Mouse (Mus musculus) right cerebral cortex, postnatal 10 days (tissue): Measurements from ENCODE around the gene Zfp639.

ENCODE experiments used
- DNase-seq, 2 experiments: peaks; one replicate each; pipeline ENCODE4 v3.0.0; 2021; ENCODE audit warnings: low spot score in 2 of 2

Zfp639 gene

GRCm38 (mm10) chr3:32505841-32506240, 4.2 kb upstream of the Zfp639 start:
- DNase-seq = no peak

- DNase-seq = no peak
These were observed 3.5 kb upstream of the Zfp639 start for GRCm38 (mm10) chr3:32506366-32507225.

- peak; percentile 80 to 83 for DNase-seq
These were observed 1.3 kb upstream of the Zfp639 start for GRCm38 (mm10) chr3:32508666-32509324.

- DNase-seq = peak; percentile 94 to 95
These were observed 524 bp downstream of the Zfp639 start for GRCm38 (mm10) chr3:32510375-32511190.

- peak in 1 of 2 experiments; percentile 49 for DNase-seq
These were observed 1.1 kb downstream of the Zfp639 start for GRCm38 (mm10) chr3:32511191-32511550.

GRCm38 (mm10) chr3:32512686-32513284, 2.7 kb downstream of the Zfp639 start:
- no peak for DNase-seq

- no peak for DNase-seq
These were observed 3.5 kb downstream of the Zfp639 start for GRCm38 (mm10) chr3:32513528-32513927.

GRCm38 (mm10) chr3:32527181-32527580, 17.1 kb downstream of the Zfp639 start:
- no peak for DNase-seq

GRCm38 (mm10) chr3:32529303-32529898, 19.3 kb downstream of the Zfp639 start, which contains the start of gene Mfn1:
TSS of gene Mfn1 (plus strand) at chr3:32529465.
- DNase-seq = peak; percentile 95 to 97

GRCm38 (mm10) chr3:32530041-32530440, 20.0 kb downstream of the Zfp639 start:
- no peak for DNase-seq

GRCm38 (mm10) chr3:32535692-32536091, 25.6 kb downstream of the Zfp639 start:
- no peak for DNase-seq

- DNase-seq = peak; percentile 55 to 74
These were observed 27.5 kb downstream of the Zfp639 start for GRCm38 (mm10) chr3:32537556-32537955.

GRCm38 (mm10) chr3:32538091-32538490, 28.0 kb downstream of the Zfp639 start:
- DNase-seq = no peak

- no peak for DNase-seq
These were observed 43.0 kb downstream of the Zfp639 start for GRCm38 (mm10) chr3:32553061-32553460.

- DNase-seq = no peak
These were observed 53.3 kb downstream of the Zfp639 start for GRCm38 (mm10) chr3:32563401-32563800.
